Mouse (Mus musculus) heart, embryonic 16.5 days (tissue): ENCODE data around the gene 4930505A04Rik. TPM values are rescaled to one million over a fixed set of nuclear protein-coding genes. Genes with fewer than 3 reads are reported as not detected.

ENCODE experiments used
- ATAC-seq: fragments of 200-750 bp; cut with Nextera tagmentation; replicated peaks from 2 replicates; pipeline ENCODE4 v1.8.0; 2017; ENCODE audit warnings: moderate number of reproducible peaks; ENCODE audit not compliant: insufficient read depth, low FRiP score; ENCODE audit errors: extremely low read depth
- H3K27ac ChIP-seq: fragments of 300-500 bp; sonication (generic); 2 replicates; pipeline ENCODE4 v1.5.1; 2014; ENCODE audit warnings: mild to moderate bottlenecking, low read length, control low read depth, moderate library complexity
- H3K27me3 ChIP-seq: fragments of 300-500 bp; sonication (generic); 2 replicates; pipeline ENCODE4 v1.6.1; 2014; ENCODE audit warnings: low read length, mixed read lengths; ENCODE audit not compliant: control insufficient read depth, insufficient read depth
- H3K36me3 ChIP-seq: fragments of 300-500 bp; sonication (generic); 2 replicates; pipeline ENCODE4 v1.6.1; 2014; ENCODE audit not compliant: control insufficient read depth, insufficient read depth
- H3K4me1 ChIP-seq: fragments of 300-500 bp; sonication (generic); 2 replicates; pipeline ENCODE4 v1.6.1; 2014; ENCODE audit warnings: low read length, mixed read lengths; ENCODE audit not compliant: control insufficient read depth, insufficient read depth
- H3K4me2 ChIP-seq: fragments of 300-500 bp; sonication (generic); 2 replicates; pipeline ENCODE4 v1.6.1; 2014; ENCODE audit warnings: low read depth, mild to moderate bottlenecking, control low read depth, low read length
- H3K4me3 ChIP-seq: fragments of 300-500 bp; sonication (generic); 2 replicates; pipeline ENCODE4 v1.5.1; 2014; ENCODE audit warnings: mild to moderate bottlenecking, control low read depth, low read length
- H3K9ac ChIP-seq: fragments of 300-500 bp; sonication (generic); 2 replicates; pipeline ENCODE4 v1.6.1; 2014; ENCODE audit warnings: low read length, control low read depth
- H3K9me3 ChIP-seq: fragments of 300-500 bp; sonication (generic); replicated peaks from 2 replicates; pipeline ENCODE4 v1.6.1; 2016; ENCODE audit warnings: low read length; ENCODE audit not compliant: control insufficient read depth
- polyA plus RNA-seq: library from polyadenylated mRNA; unstranded; fragments of >200 nt; fragmentation: Nextera tagmentation; extraction: Ambion mirVana; gene quantifications from 2 replicates; pipeline ENCODE4 v1.2.1, GENCODE M21; 2015

Gene 4930505A04Rik
- polyA plus RNA-seq, 1 experiment from 2014 or later = not detected

GRCm38 (mm10) chr11:30394351-30394750, 77.3 kb downstream of the 4930505A04Rik start:
- H3K4me3 ChIP-seq = no peak overlapping the region
- no peak overlapping the region for H3K9ac ChIP-seq
- no peaks in the 10 kb centered on the region for H3K9me3 ChIP-seq
- H3K27me3 ChIP-seq = no peaks in the 10 kb centered on the region
- H3K4me1 ChIP-seq = no peaks in the 10 kb centered on the region
- no peak overlapping the region for H3K4me2 ChIP-seq
- H3K36me3 ChIP-seq = no peaks in the 10 kb centered on the region
- ATAC-seq = no peak
- no peak overlapping the region for H3K27ac ChIP-seq

- Histone ChIP-seq H3K4me1 (peaks cover 2% of the 10 kb centered on the region; the same call in 1 of the 2 replicates), H3K27me3 (no peaks in the 10 kb centered on the region), H3K9ac (no peak overlapping the region), H3K36me3 (no peaks in the 10 kb centered on the region), H3K4me3 (no peak overlapping the region), H3K27ac (no peak overlapping the region), H3K9me3 (peaks cover 4% of the 10 kb centered on the region; the same call in 1 of the 2 replicates), H3K4me2 (no peak overlapping the region)
- no peak for ATAC-seq
Measured at GRCm38 (mm10) chr11:30383076-30383475, 88.6 kb downstream of the 4930505A04Rik start.

Other genes with a start within 250 kb of the 4930505A04Rik start
- gene Sptbn1, start 203.7 kb downstream of the 4930505A04Rik start, polyA plus RNA-seq = 164 and 178 TPM in 2 replicates
- 26.5 and 35.9 TPM in 2 replicates for gene Acyp2, start 177.8 kb upstream of the 4930505A04Rik start, polyA plus RNA-seq